Mouse (Mus musculus) right cerebral cortex, postnatal 4 days (tissue): ENCODE data around the gene Zfp784.

Experiments
- DNase-seq: peaks from one replicate; pipeline ENCODE4 v3.0.0-alpha.2; 2022

Gene Zfp784

DNA sequence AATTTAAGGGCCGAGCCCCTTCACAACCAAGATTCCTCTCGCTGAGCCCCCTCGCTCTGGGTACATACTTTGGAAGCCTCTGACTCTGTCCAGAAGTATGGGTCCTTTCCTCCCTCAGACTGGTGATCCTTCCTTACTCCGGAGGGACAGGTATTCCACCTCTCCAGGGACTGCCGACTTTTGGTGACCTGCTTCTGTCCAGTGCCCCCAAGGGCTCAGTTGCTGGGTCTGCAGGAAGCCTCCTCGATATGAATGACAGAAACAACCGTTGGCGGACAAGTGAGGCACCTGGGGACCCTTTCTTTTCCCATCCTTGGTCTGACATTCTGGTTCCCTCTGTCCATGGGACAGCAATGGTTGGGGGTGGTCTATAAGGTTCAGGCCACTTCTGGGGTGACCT, 19.1 kb upstream of the Zfp784 start:
- no peak for DNase-seq

- peak; percentile 84 for DNase-seq
Observed at GRCm38 (mm10) chr7:5056651-5057263, 18.5 kb upstream of the Zfp784 start.

DNA sequence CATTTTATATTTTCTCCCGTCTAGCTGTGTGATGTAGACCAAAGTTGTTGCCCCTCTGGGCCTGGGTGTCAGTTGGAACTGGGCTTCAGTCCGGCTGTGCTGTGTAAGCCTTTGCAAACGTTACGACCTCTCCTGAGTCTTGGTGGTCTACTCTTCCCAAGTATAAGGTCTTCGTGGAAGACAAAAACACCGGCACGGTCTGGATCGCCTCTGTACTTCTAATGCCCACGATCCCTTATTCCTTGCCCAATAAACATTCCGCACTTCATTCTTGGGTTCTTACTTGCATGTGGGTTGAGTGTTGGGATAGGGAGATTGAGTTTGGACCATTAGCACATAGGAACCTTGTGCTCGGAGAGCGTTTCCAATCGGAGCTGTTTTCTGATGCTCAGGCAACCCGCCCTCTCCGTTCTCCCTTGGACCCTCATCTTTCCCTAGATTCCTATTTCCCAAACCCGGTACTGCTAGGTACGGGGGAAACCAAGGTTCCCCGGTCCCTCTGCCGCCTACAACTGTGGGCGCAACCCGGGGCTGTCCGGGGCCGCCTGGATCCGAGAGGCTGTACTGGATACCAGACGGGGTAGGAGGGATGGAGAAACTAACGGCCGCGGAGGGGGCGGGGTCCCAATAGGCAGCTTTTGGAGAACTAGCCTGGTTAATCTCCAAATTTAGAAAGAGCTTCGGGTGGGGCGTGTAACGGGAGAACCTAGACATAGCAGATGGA, 15.4 kb upstream of the Zfp784 start:
- DNase-seq, result no peak

DNA sequence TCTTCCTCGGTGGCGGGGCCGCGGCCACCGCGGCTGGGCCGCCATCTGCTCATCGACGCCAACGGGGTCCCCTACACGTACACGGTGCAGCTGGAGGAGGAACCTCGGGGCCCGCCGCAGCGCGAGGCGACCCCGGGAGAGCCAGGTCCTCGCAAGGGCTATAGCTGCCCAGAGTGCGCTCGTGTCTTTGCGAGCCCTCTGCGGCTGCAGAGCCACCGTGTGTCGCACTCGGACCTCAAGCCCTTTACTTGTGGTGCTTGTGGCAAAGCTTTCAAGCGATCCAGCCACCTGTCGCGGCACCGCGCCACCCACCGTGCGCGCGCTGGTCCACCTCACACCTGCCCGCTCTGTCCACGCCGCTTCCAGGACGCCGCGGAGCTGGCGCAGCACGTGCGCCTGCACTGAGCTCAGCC, 14.7 kb upstream of the Zfp784 start:
- no peak for DNase-seq

GRCm38 (mm10) chr7:5052438-5052837, 14.2 kb upstream of the Zfp784 start:
- no peak for DNase-seq

- peak; percentile 83 for DNase-seq
Observed at GRCm38 (mm10) chr7:5051193-5052192, 13.2 kb upstream of the Zfp784 start, which contains the start of gene Zfp580. Zfp580 (plus strand) TSS chr7:5051538.

DNA sequence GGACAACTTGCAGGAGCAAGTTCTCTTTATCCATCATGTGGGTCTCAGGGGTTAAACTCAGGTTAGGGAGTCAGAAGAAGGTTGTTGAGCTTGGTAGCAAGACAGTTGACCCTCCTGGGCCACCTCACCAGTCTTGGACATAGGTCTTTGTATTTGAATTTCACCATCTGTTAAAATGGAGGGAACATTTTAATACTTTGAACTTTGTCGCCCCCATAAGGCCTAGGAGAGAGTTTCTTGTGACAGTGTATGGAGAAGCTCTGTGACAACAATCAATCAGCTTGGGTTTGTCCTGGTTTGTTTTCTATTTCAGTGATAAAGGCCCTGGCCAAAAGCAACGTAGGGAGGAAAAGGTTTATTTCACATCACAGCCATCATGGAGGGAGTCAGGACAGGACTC, 9.1 kb upstream of the Zfp784 start:
- DNase-seq, result no peak

GRCm38 (mm10) chr7:5046112-5046511, 7.9 kb upstream of the Zfp784 start:
- no peak for DNase-seq

GRCm38 (mm10) chr7:5044981-5045380, 6.7 kb upstream of the Zfp784 start:
- DNase-seq, result no peak

GRCm38 (mm10) chr7:5038940-5039339, 694 bp upstream of the Zfp784 start:
- no peak for DNase-seq

GRCm38 (mm10) chr7:5037467-5037866, 779 bp downstream of the Zfp784 start:
- no peak for DNase-seq

GRCm38 (mm10) chr7:5037026-5037425, 1.2 kb downstream of the Zfp784 start:
- DNase-seq, result no peak

DNA sequence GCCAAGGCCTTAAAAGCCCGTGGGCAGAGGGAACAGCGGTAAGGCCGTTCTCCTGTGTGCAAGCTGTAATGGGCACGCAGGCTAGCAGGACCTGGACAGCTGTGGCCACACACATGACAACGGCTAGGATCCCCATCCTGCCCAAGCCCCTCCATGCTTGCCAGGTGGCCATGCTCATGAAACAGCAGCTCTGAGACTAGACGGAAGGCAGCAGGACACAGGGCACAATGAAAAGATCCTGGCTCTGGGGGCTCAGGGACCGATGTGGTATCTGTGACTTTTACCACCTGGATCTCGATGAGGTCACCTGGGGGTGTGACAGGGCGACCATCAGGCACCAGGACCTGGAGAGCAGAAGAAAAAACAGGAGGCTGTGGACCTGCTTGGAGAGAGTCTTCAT, 2.1 kb downstream of the Zfp784 start:
- no peak for DNase-seq

GRCm38 (mm10) chr7:5035628-5036027, 2.6 kb downstream of the Zfp784 start:
- DNase-seq, result no peak

DNA sequence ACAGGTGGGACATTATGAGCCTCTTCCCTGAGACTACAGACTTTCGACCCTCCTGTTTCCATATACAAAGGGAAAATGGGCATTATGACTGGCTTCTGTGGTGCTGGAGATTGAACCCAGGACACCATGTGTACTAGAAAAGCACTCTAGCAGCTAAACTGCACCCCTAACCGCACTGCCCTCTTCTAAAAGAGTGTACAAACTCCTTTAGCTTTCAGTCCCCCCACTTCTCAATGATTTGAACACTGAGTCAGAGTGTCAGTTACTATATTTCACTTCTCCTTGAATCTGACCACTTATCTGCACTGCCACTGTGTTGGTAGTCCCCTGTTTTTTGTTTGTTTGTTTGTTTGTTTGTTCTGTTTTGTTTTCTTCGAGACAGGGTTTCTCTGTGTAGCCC, 4.4 kb downstream of the Zfp784 start, which contains the start of gene 4632433K11Rik:
Gene 4632433K11Rik (plus strand): TSS at position 301 of the 400 bp plus-strand sequence.
- no peak for DNase-seq

DNA sequence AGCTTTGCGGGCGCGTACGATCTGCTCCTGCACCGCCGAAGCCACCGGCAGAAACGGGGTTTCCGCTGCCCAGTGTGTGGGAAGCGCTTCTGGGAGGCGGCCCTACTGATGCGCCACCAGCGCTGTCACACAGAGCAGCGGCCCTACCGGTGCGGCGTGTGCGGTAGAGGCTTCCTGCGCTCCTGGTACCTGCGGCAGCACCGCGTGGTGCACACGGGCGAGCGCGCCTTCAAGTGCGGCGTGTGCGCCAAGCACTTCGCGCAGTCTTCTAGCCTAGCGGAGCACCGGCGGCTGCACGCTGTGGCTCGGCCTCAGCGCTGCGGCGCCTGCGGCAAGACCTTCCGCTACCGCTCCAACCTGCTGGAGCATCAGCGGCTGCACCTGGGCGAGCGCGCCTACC, 6.8 kb downstream of the Zfp784 start:
- no peak for DNase-seq

GRCm38 (mm10) chr7:5030554-5031275, 7.5 kb downstream of the Zfp784 start:
- no peak for DNase-seq

DNA sequence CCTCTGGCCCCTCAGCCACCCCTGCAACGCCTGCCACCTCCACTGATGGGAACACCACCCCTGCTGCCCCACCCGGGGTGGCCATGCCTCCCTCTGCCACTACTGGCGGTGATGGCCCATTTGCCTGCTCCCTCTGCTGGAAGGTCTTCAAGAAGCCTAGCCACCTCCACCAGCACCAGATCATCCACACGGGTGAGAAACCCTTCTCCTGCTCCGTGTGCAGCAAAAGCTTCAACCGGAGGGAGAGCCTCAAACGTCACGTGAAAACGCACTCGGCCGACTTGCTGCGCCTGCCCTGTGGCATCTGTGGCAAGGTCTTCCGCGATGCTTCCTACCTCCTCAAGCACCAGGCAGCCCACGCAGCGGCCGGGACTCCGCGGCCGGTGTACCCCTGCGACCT, 8.3 kb downstream of the Zfp784 start:
- no peak for DNase-seq

DNA sequence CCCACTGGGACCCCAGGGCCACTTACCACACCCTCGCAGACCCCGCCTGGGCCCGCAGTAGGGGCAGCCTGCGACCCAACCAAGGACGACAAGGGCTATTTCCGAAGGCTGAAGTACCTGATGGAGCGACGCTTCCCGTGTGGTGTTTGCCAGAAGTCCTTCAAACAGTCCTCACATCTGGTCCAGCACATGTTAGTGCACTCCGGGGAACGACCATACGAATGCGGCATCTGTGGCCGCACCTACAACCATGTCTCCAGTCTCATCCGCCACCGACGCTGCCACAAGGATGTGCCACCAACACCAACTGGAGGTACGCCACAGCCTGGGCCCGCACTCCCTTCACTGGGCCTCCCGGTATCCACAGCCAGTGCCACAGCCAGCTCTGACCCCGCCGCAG, 8.7 kb downstream of the Zfp784 start:
- DNase-seq, result no peak

DNA sequence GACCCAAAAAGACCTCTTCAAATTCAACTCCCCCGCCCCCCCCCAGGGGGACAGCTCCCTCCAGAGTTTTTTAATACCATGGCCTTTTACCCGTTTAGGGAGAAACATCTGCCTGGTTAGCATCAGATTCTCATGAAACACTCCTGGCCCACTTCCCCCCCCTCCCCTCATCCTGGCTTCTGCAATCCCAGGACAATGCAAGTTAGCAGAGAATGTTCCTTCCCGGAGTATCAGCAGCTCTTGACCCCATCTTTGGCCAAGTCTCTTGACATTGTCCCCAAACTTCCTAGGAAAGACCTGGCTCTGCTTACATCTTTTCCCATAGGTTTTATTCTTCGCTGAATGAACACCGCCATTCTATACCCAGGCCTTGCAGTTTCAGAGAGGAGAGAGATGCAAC, 17.0 kb downstream of the Zfp784 start:
- DNase-seq, result no peak

DNA sequence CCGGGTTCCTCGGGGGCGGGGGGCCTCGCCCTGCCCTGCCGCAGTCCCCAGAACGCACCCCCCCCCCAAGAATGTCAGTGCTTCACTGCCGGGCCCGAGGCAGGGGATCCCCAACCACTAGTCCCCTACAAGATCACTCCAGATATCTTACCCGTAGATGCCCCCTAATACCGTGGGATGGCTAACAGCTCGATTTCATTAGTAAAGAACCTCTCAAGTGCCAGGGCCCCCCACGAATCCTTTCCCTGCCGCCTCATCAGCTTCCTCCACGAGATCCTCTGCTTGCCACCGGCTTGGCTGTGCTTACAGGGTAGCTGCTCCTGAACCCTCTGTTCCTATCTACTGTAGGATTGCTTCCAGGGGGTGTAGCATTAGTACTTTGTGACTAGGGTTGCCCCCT, 17.6 kb downstream of the Zfp784 start:
- DNase-seq, result no peak

GRCm38 (mm10) chr7:5020000-5020681, 18.1 kb downstream of the Zfp784 start, which contains the start of the genes Zfp865 and Ccdc106:
Zfp865 (plus strand) TSS chr7:5020376.
Ccdc106 (plus strand) TSS chr7:5020553.
- peak; percentile 99 for DNase-seq
